Mouse (Mus musculus): ENCODE measurements around the gene AI854703.

Gene AI854703

DNA sequence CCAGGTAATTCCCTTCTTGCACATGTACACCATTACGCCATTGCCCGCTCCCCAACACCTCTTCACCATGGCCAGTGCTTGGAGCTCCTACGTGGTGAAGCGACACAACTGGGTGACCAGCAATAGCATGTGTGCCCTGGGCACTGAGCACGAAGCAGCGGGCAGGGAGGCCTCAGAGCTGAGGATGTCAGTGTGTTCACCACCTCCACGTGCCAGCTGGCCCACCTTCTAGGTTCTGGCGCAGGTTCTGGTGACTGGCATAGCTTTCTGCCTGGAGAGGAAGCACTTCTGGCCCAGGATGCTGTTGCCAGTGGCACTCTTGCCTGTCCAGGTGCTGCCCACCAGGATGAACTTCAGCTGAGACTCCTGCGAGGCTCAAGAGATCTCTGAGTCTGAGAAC lies 38.9 kb downstream of the AI854703 start:
- no peak for DNase-seq

DNA sequence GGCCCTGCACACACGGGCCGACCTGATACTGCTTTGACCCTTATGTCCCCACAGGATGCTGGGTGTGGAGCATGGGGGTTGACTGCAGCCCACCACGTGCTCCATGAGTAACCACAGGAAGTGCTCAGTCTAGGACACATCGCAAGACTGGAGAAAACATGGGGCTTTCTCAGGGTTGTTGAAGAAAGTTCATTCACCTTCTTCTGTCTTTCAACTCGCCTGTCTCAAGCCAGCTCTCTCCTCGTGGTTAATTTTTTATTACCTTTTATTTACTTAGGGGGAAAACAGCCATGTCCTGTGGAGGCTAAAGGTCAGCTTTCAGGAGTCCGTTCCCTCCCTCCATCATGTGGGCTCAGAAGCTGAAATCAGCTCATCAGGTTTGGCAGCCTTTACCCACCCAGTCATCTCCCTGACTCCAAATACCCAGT lies 39.6 kb downstream of the AI854703 start:
- DNase-seq: no peak

DNA sequence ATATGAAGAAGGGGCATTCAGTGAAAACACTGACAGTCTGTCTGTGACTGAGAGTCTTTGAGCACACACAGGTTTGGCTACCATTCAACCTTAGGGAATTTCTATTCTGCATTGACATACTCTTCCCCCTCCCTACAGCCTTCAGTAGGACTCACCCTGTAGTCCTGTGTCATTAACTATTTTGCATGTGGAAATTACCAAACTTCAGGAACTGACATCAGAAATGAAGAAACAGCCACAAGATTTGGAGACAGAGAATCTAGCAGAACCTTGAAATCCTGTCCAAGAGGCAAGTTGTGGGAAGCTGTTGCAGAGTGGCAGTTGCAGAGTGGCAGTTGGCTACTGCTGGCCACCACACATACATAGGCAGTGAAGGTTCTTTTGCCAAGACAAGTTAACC lies 41.5 kb downstream of the AI854703 start:
- no peak for DNase-seq

DNA sequence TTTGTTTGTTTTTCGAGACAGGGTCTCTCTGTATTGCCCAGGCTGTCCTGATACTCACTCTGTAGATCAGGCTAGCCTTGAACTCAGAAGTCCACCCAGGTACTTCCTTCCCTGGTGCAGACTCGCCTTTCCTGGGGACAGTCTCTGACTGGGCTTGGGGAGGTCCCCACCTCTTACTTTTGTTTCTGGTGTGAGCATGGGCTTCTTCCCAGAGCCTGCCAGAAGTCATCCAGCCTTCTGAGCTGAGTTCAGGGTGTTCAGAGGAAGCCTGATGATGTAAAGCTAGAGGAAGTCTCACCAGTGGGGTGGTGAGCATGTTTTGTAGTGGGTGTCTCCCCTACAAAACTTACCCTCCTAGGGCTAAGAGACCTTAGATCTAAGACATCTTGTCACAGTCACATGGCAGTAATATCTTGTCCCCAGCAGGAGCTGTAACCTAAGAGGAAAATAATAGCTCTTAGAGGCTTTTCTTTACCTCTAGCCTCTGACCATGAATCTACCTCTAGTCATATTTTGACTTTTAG lies 42.9 kb downstream of the AI854703 start:
- no peak for DNase-seq

DNA sequence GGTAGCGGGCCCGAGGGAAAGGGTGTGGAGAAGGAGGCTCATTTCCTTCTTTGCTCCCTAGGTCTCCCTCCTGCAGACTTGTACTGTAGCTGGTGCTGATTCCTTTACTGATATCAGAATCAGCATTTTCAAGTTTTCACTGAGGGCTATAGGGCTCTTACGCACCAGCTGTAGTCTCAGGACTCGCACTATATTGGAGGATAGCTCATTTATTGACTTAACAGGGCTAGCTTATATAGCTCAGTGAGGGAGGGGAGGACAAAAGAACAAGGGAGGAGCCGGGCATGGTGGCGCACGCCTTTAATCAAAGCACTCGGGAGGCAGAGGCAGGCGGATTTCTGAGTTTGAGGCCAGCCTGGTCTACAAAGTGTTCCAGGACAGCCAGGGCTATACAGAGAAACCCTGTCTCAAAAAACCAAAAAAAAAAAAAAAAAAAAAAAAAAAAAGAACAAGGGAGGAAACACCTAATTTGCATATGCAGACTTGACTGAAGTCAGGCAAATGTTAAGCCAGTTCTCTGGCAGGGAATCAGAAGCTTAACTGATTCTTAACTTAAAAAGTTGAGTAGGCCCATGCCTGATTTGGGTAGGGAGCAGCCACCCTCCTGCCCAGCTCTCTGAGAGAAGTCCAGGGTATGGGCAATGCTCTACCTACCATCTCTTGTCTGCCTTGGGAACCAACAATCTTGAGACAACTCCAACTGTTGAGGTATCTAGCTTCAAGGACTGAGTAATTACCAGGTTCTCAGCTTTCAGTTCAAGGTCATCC lies 47.9 kb downstream of the AI854703 start:
- peak; percentile 50 for DNase-seq

DNA sequence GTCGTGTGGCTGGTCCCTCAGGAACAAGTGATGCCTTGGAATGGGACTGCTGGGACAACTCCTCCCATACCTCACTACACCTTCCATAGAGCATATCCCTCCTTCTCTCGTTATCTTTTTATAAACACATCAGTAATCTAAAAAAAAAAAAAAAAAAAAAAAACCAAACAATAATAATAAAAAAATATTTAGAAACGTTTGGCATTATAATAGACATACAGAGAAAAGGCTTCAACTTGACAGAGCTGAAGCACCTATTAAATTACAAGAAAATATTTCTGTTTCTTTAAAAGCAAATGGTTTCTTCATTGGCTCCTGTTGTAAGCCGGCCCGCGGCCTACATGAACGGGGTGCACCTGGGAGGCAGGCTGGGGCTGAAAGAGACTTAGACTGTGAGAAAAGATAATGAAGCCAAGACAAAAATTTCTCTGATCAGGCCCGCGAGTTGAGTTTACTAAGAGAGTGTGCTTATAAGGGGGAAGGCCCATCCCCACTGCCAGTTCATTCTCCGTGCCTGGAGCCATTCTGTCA lies 48.9 kb downstream of the AI854703 start:
- no peak for DNase-seq

DNA sequence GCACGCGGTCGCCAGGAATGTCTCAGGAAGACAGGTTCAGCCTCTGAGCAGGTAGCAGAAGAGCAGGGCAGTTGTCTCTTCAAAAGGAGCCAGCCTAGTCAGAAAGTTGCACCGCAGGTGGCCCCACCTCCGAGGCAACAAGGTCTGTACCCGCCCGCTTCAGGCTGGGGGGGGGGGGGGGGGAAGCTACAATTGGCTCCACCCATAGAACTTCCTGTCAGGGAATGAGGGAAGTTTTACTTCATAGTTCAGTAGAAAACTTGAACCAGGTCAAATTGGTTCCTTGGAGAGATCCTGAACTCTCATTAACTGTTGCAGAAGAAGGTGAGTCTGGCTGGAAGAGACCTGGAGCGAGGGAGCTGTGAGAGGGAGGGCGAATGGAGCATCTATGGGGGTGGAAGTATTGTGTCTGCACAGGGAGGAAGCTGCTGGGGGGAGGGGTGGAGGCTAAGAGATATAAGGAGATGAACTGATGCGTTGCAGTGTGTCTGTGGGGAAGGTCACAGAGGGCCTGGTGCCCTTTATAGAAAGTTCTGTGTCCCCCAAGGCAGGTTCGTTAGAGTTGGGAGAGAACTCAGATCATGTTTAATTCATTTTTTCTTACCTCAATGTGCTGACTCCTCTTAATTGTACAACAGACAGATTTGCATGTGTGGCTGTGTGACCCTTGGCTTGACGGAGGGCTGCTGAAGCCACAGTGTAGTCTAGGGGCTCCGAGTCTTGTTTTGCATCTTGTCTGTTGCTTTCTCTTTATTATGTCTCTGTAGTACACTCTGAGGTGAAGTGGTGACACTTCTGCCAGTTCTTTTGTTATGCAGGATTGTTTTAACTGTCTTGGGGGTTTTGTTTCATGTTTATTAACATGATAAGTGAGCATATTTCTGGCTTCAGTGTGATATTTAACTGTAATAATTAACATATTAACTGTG lies 49.6 kb downstream of the AI854703 start, which contains the start of gene Gimap9:
Gene Gimap9 (plus strand): TSS at position 199 of the 929 bp plus-strand sequence.
- DNase-seq: peak; percentile 91

DNA sequence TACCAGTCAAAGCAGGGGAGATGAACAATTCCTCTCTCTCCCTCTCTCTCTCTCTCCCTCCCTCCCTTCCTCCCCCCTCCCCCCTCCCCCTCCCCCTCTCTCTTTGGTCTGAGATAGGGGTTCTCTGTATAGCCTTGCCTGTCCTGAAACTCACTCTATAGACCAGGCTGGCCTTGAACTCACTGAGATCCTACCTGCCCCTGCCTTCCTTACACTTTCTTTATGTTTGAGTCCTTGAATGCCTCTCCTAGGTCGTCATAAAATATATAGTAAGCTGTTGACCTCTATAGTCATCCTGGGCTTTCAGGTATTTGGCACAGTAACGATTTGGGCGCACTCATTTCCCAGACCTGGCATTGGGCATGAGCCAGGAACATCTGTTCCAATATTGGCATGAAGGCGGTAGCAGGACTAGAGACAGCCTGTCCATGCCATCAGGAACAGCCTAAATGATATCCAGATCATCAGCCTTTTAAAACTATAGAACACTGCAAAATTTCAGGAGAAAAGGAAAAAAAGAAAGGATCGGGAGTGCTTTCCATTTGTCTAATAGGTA lies 50.4 kb downstream of the AI854703 start:
- no peak for DNase-seq

DNA sequence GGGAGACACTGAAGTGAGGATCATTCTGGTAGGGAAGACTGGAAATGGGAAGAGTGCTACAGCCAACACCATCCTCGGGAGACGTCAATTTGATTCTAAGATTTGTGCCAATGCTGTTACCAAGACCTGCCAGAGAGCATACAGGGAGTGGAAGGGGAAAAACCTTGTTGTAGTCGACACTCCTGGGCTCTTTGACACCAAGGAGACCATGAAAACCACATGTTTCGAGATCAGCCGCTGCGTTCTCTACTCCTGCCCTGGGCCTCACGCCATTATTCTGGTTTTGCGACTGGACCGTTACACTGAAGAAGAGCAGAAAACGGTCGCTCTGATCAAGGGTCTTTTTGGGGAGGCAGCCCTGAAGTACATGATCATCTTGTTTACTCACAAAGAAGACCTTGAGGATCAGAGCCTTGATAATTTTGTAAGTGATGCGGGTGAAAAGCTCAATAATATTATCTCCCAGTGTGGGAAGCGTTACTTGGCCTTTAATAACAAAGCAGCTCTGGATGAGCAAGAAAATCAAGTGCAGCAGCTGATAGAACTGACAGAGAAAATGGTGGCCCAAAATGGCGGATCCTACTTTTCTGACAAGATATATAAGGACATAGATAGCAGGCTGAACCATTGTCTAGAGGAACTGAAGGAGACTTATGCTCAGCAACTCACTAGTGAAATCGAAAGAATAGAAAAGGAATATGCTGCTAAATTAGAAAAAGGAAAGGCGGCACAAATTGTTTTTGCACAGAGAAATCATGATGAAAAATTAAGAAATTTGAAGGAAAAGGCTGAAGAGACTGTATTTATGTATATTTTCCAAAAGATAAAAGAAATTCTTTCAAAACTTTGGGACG lies 51.2 kb downstream of the AI854703 start:
- DNase-seq: peak; percentile 47

DNA sequence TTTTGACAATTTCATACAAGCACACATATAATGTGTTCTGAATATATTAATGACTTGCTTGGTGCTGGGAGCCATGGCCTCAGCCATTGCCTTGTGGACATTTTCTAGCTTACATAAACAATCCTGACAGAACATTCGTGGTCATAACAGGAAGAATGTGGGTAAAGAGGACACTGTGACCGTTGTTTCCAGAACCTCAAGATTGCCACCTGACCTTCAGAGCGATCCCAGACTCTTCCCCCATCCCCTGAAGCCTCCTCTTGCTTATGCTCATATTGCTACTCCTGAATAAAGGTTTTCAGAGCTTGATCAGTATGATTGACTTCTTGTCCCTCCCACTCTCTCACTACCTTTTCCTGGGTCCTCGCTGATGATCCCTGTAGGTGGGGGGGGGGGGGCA lies 51.8 kb downstream of the AI854703 start:
- DNase-seq: no peak

DNA sequence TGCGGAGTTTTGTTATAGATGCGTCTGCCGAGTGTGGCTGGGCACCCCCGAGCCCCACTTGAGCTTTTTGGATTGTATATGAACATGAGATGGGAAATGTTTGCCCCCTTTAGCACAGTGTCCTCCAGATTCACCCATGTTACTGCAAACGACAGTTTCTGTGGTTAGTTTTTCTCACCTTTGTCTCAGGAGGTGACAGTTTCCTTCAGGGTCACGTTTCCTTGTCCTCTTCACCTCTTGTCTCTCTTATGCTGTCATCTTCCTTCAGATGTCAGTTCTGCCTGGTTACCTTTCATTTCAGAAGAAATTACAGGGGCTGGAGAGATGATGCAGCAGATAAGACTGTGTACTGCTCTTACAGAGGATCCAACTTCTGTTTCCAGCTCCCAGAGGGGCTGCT lies 53.1 kb downstream of the AI854703 start:
- DNase-seq: no peak

DNA sequence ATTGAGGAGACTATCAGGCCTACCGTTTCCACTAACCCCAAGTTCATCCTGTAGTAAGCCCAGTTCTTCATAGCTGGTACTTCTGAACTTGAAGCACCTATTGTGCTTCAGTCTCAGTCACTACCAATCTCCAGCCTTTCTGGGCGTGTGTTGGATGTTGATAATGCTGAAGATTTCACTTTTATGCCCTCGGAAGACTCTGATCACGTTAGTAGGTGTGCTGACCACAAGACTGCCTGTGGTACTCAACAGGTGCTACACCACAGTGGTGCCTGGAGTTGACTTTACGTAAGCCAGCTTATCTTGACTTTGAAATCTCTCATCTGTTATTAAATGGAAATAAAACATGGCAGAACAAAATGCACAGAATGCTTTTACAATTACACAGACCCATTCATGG lies 53.9 kb downstream of the AI854703 start:
- DNase-seq: no peak

DNA sequence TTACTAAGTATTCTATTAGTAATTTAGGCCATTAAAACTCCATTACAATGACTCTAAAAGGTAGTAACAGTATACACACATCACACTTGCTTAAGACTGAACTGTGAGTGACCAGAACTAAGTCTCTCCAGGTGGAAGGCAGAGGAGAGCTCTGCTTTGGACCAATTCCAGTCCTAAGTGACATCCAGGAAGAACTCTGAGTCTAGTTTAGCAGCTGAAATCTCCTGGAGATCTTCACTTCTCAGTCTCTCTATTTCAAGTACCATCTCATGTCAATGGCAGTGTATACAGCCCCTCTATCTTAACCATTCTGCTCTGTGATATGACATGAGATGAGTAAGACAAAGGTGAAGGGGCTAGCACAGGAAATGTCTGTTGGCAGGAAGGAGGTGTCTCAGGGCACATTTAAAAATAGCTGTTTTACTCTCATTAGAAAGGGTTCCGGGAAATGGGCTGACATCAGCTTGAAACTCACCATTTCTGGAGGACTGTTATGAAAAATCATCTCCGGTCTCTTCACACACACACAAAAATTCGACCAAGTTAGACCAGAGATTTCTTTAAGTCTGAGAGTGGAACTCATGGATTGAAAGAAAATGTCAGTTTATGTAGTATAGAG lies 55.0 kb downstream of the AI854703 start:
- no peak for DNase-seq

DNA sequence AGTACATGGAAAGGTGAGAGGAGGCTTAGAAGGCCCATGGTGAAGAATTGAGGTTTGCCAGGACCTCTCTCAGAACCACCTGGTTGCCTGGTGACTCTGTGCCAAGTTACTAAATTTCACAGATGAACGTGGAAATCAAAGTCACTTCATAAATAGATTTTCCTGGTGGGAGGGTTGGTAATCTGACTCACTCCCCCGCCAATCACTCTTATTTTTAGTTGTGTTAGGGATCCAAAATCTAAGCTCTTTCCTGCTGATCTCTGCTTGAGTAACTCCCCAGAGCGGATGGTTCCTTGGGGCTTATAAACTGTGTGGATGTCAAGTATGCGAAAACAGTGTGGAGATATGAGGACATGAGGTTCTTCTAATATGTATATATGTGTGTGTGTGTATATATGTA lies 55.7 kb downstream of the AI854703 start:
- DNase-seq: no peak

All from thymus, postnatal 25 days (tissue).